Mouse (Mus musculus): Measurements from ENCODE around the gene Rab40c. TPM values are rescaled to one million over a fixed set of nuclear protein-coding genes. Genes with fewer than 3 reads are reported as not detected.

The Rab40c gene
- total and polyA plus RNA-seq, 3 experiments: 3.7 to 23.2 TPM; not detected in 1

DNA sequence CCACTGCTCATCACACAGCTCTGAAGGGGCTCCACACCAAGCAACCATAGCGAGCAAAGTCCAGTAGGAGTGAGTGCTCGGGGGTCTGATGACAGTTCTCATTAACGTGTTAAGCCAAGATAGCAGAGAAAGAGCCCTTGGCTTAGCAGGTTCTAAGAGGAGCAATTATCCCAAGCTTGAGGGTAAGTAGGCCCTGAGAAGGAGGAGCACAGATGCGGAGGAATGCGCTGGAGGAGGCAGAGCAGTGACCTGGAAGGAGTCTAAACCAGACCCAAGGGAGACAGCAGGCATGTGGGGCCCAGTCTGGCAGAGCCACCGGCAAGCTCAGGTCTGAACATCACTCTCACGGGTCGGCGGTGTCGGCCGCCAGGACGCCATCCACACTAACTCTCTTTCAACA, 23.6 kb downstream of the Rab40c start:
- no peak for DNase-seq (ENCODE audit: low read depth, low spot score)
- no peak overlapping the region for H3K27ac ChIP-seq (ENCODE audit: control insufficient read depth, low read depth, low read length)
- peaks cover 2% of the 10 kb centered on the region; the same call in 1 of the 2 replicates for H3K79me2 ChIP-seq (ENCODE audit: control insufficient read depth, insufficient read depth, low read length, poor library complexity)
- no peaks in the 10 kb centered on the region for H3K9me3 ChIP-seq (replicated peaks; ENCODE audit: insufficient read depth, low read length)
- no peaks in the 10 kb centered on the region for H3K4me1 ChIP-seq (ENCODE audit: control insufficient read depth in 1 of 2, insufficient read depth in 2 of 2, low read length in 2 of 2)
- no peak overlapping the region for H3K4me3 ChIP-seq (ENCODE audit: control insufficient read depth in 1 of 2, insufficient read depth in 1 of 2, low read depth in 2 of 2, low read length in 2 of 2)
- TF ChIP-seq KAT2A (conservative IDR thresholded peaks at IDR 0.05; ENCODE audit: low read depth, low read length) (no peak), NELFE (IDR thresholded peaks at IDR 0.05; ENCODE audit: low read depth, low read length) (no peak), NRF1 (IDR thresholded peaks at IDR 0.05; ENCODE audit: insufficient read depth, low read depth, low read length, poor library complexity, severe bottlenecking) (no peak), TCF12 (IDR thresholded peaks at IDR 0.05; ENCODE audit: low read depth, low read length) (no peak), ETS1 (IDR thresholded peaks at IDR 0.05; ENCODE audit: low read depth, low read length) (no peak), BHLHE40 (IDR thresholded peaks at IDR 0.05; ENCODE audit: borderline replicate concordance, low read depth, low read length) (no peak), USF2 (IDR thresholded peaks at IDR 0.05; ENCODE audit: borderline replicate concordance in 1 of 2, insufficient read depth in 1 of 2, low read depth in 1 of 2, low read length in 2 of 2) (no peak), RCOR1 (IDR thresholded peaks at IDR 0.05; ENCODE audit: low read depth, low read length) (no peak), RAD21 (IDR thresholded peaks at IDR 0.05; ENCODE audit: low read depth, low read length) (no peak), MYB (IDR thresholded peaks at IDR 0.05; ENCODE audit: low read depth, low read length) (no peak), POLR2AphosphoS2 (IDR thresholded peaks at IDR 0.05; ENCODE audit: low read length) (no peak), ZMIZ1 (IDR thresholded peaks at IDR 0.05; ENCODE audit: low read depth, low read length) (no peak), GABPA (IDR thresholded peaks at IDR 0.05; ENCODE audit: low read depth, low read length) (no peak), POLR2A (IDR thresholded peaks at IDR 0.05; ENCODE audit: control insufficient read depth in 1 of 2, insufficient read depth in 1 of 2, low read depth in 1 of 2, low read length in 2 of 2, poor library complexity in 1 of 2) (no peak)
- peaks cover 0 to under 1% of the 10 kb centered on the region in 2 experiments; a peak in 1 of 4 replicates for H3K36me3 ChIP-seq (ENCODE audit: control insufficient read depth in 1 of 2, insufficient read depth in 2 of 2, low read length in 2 of 2)
- H3K27me3 ChIP-seq (ENCODE audit: control insufficient read depth in 1 of 2, insufficient read depth in 2 of 2, low read length in 2 of 2): no peaks in the 10 kb centered on the region
- H3K9ac ChIP-seq (ENCODE audit: control insufficient read depth, low read depth, low read length, poor library complexity, severe bottlenecking): no peak overlapping the region

DNA sequence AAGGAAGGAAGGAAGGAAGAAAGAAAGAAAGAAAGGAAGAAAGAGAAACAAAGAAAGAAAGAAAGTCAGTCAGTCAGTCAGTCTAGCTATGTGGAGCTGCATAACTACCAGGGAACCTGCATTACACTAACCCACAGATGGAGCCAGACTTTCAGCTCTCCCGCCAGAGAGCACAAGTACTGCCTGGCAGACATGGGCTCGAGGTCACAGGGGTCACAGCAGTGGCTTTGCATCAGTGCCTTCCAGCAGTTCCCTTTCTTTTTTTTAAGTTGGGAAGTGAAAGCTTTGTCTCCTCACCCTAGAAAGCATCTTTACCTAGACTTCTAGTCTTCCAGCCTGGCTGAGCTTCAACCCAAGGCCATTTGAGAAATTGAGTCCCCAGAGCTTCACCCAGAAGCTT, 24.1 kb downstream of the Rab40c start:
- no peak overlapping the region for H3K4me3 ChIP-seq (ENCODE audit: control insufficient read depth in 1 of 2, insufficient read depth in 1 of 2, low read depth in 2 of 2, low read length in 2 of 2)
- no peaks in the 10 kb centered on the region for H3K9me3 ChIP-seq (replicated peaks; ENCODE audit: insufficient read depth, low read length)
- no peak for DNase-seq (ENCODE audit: low read depth, low spot score)
- H3K4me1 ChIP-seq (ENCODE audit: control insufficient read depth in 1 of 2, insufficient read depth in 2 of 2, low read length in 2 of 2): no peaks in the 10 kb centered on the region
- H3K36me3 ChIP-seq (ENCODE audit: control insufficient read depth in 1 of 2, insufficient read depth in 2 of 2, low read length in 2 of 2): no peaks in the 10 kb centered on the region
- H3K79me2 ChIP-seq (ENCODE audit: control insufficient read depth, insufficient read depth, low read length, poor library complexity): peaks cover 2% of the 10 kb centered on the region; the same call in 1 of the 2 replicates
- TF ChIP-seq SMC3 (IDR thresholded peaks at IDR 0.05; ENCODE audit: low read depth, low read length) (no peak), ELF1 (IDR thresholded peaks at IDR 0.05; ENCODE audit: low read depth, low read length) (no peak), E2F4 (IDR thresholded peaks at IDR 0.05; ENCODE audit: borderline replicate concordance, low read depth, low read length) (no peak), MEF2A (IDR thresholded peaks at IDR 0.05; ENCODE audit: extremely low read depth, insufficient replicate concordance, low read depth, low read length, poor library complexity, severe bottlenecking) (no peak), HCFC1 (IDR thresholded peaks at IDR 0.05; ENCODE audit: low read depth, low read length) (no peak), MYB (IDR thresholded peaks at IDR 0.05; ENCODE audit: low read depth, low read length) (no peak), BHLHE40 (IDR thresholded peaks at IDR 0.05; ENCODE audit: borderline replicate concordance, low read depth, low read length) (no peak), CTCF (IDR thresholded peaks at IDR 0.05 in 2 of 3, conservative IDR thresholded peaks at IDR 0.05 in 1 of 3; ENCODE audit: control insufficient read depth in 1 of 3, insufficient read depth in 1 of 3, low read depth in 2 of 3, low read length in 3 of 3, poor library complexity in 1 of 3, severe bottlenecking in 1 of 3) (no peak), ZKSCAN1 (IDR thresholded peaks at IDR 0.05; ENCODE audit: low read depth, low read length) (no peak)
- no peaks in the 10 kb centered on the region for H3K27me3 ChIP-seq (ENCODE audit: control insufficient read depth in 1 of 2, insufficient read depth in 2 of 2, low read length in 2 of 2)
- no peak overlapping the region for H3K27ac ChIP-seq (ENCODE audit: control insufficient read depth, low read depth, low read length)
- H3K9ac ChIP-seq (ENCODE audit: control insufficient read depth, low read depth, low read length, poor library complexity, severe bottlenecking): no peak overlapping the region

Data from MEL (cell line).